Mouse (Mus musculus): Measurements from ENCODE around the gene Lrrc8e. TPM values are rescaled to one million over a fixed set of nuclear protein-coding genes. Genes with fewer than 3 reads are reported as not detected.

Lrrc8e gene
- 14.7 and 18.2 TPM in 2 replicates for polyA plus RNA-seq (2015; fragmentation: Nextera tagmentation; extraction: Ambion mirVana)

GRCm38 (mm10) chr8:4226739-4227347, at the start of gene Lrrc8e:
Gene Lrrc8e (plus strand): TSS chr8:4226827.

GRCm38 (mm10) chr8:4216791-4217621, 9.6 kb upstream of the Lrrc8e start, which contains the start of gene Prr36:
Gene Prr36 (minus strand): TSS chr8:4217459.

DNA sequence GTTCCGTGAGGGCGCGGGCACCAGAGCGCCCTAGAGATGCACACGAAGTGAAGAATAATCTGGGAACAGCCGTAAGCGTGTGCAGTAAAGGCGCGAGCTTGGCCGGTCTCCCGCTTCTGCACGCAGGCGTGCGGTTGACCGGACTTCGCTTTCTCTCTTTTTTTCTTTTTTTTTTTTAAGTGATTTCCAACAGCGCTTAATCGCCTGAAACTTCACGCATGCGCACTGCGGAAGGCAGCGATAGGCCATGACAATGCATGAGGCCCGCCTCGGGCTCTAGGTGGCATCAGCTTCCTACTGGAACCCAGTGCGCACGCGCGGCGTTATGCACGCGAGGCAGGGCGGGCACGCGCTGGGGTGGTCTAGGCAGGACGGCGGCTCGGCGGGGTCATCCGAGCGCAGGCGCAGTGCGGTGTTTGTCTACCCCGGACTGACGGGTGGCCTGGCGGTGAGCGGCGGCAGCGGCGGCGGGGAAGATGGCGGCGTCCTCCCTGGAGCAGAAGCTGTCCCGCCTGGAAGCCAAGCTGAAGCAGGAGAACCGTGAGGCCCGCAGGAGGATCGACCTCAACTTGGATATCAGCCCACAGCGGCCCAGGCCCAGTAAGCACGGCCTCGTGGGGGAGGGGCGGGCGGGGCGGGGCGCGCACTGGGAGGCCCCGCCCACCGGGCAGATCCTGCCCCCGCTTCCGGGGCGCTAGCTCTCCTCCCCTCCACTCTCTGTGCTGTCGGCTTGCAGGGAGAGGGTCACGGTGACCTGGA, 12.0 kb downstream of the Lrrc8e start, which contains the start of the genes Map2k7 and Gm49320:
TSS of gene Map2k7 (plus strand) at position 307 of the 759 bp plus-strand sequence.
TSS of gene Gm49320 (plus strand) at position 432 of the 759 bp plus-strand sequence.

DNA sequence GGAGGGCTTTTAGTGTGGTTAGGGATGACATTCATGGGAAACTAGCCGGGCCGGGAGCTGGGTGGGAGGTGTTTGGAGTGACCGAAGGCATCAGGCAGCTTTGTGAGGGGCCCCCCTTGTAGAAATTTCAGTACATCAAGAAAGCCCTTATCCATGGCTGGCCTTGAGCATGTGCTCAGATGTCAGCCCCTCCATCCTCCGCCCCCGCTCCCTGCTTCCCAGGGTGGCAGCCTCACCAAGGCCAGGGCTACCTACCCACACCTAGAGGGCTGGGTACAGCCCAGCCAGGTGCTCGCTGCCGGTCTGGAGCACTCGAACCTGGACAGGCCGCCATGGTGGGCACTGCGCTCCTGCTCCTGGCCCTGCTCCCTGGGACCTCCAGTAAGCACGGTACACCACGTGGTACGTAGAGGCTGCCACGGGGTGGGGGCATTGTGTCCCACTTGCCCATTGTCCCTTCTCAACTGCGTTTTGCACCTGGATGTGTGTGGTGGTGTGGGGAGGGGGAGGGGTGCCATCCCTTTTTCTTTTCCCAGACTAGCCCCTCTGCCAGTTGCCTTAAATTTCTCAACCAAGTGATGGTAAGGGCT, 21.4 kb downstream of the Lrrc8e start, which contains the start of gene Tgfbr3l:
TSS of gene Tgfbr3l (plus strand) at position 264 of the 590 bp plus-strand sequence.

GRCm38 (mm10) chr8:4252934-4253841, 26.6 kb downstream of the Lrrc8e start, which contains the start of gene Snapc2:
Gene Snapc2 (plus strand): TSS chr8:4253080.

DNA sequence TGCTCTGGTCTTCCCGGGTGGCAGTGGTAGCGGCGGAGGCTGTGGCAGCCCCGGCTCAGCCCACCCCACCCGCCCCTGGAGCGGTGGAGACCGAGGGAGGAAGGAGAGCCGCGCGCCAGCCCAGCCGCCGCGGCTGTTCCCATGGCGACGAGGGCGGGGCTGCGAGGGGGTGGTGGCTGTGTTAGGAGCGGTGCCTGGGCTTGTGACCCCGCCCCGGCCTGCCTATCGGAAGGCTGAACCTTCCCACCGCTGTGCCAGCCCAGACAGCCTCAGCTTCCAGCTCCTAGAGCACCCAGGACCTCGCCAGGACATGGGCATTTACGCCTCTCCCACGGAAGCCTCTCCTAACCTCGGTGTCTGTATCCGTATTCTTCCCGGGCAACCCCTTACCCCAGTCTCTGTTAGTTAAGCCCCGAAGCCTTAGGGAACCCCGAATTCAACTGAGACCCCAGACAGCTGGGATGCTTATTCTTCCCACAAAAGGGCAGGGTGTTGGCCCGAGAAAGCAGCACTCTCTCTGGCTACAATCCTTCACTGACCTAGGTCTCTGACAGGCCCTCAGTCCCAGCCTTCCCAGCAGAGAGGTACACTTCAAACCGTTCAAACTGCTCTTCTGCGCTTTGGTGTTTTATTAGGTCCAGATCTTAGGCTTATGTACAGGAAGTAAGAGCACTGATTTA, 32.6 kb downstream of the Lrrc8e start, which contains the start of gene Ctxn1:
TSS of gene Ctxn1 (minus strand) at position 150 of the 680 bp plus-strand sequence.

DNA sequence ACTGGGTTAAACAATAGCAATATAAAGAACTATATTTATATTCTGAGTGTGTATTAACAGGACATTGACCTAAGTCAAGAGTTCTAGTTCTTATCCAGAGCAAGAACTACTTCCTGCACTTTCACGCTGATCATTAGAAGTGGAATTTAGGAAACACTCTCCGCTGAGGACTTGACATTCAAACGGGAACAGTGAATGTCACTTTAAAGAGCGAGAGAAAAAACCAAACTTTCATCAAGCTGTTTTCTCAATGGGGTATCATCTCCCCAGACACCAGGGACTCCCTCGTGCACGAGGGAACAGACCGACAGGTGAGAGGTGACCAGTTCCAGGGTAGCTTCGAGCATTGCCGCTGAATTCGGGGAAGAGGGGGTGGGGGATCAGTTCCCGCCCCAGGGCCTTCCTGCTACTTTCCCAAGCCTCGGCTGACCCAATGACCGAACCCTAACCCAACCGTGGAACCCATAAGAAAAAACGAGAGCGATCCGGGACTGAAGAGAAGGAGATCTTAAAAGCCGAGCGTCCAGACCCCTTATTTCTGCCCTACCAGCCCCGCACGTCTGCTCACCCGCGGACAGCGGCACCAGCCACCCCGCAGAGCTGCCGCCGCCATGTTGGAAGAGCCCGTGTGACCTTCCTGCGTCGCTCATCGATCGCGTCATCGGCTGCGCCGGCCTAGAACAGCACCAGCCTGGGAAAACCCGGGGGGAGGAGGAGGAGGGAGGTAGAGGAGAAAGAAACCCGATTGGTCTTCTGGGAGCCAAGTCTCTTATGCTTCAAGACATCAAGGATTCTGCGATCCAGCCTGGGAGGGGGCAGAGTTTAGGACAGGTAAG, 48.9 kb downstream of the Lrrc8e start, which contains the start of gene Timm44:
TSS of gene Timm44 (minus strand) at position 639 of the 836 bp plus-strand sequence.

Other genes starting within 250 kb of the Lrrc8e start
- gene Cd209f, start 121.0 kb upstream of the Lrrc8e start, polyA plus RNA-seq (2015; fragmentation: Nextera tagmentation; extraction: Ambion mirVana), result 0.18 and 0.24 TPM in 2 replicates
- not detected in 2 replicates for gene Cd209g, start 92.7 kb upstream of the Lrrc8e start, polyA plus RNA-seq (2015; fragmentation: Nextera tagmentation; extraction: Ambion mirVana)
- 12.6 and 13.1 TPM in 2 replicates for gene Evi5l, start 60.3 kb upstream of the Lrrc8e start, polyA plus RNA-seq (2015; fragmentation: Nextera tagmentation; extraction: Ambion mirVana)
- 0.60 and 0.71 TPM in 2 replicates for gene Prr36, start 9.4 kb upstream of the Lrrc8e start, polyA plus RNA-seq (2015; fragmentation: Nextera tagmentation; extraction: Ambion mirVana)
- gene Map2k7, start 11.9 kb downstream of the Lrrc8e start, polyA plus RNA-seq (2015; fragmentation: Nextera tagmentation; extraction: Ambion mirVana), result 17.9 and 20.7 TPM in 2 replicates
- 0.60 and 0.77 TPM in 2 replicates for gene Gm49320, start 12.0 kb downstream of the Lrrc8e start, polyA plus RNA-seq (2015; fragmentation: Nextera tagmentation; extraction: Ambion mirVana)
- gene Tgfbr3l, start 21.4 kb downstream of the Lrrc8e start, polyA plus RNA-seq (2015; fragmentation: Nextera tagmentation; extraction: Ambion mirVana), result 1.5 and 2.2 TPM in 2 replicates
- 52.9 and 61.2 TPM in 2 replicates for gene Snapc2, start 26.3 kb downstream of the Lrrc8e start, polyA plus RNA-seq (2015; fragmentation: Nextera tagmentation; extraction: Ambion mirVana)
- gene Ctxn1, start 32.4 kb downstream of the Lrrc8e start, polyA plus RNA-seq (2015; fragmentation: Nextera tagmentation; extraction: Ambion mirVana), result 147 and 153 TPM in 2 replicates
- gene Timm44, start 49.1 kb downstream of the Lrrc8e start, polyA plus RNA-seq (2015; fragmentation: Nextera tagmentation; extraction: Ambion mirVana), result 34.3 and 36.8 TPM in 2 replicates
- 5.0 and 5.4 TPM in 2 replicates for gene Ccl25, start 98.4 kb downstream of the Lrrc8e start, polyA plus RNA-seq (2015; fragmentation: Nextera tagmentation; extraction: Ambion mirVana)
- gene Elavl1, start 98.6 kb downstream of the Lrrc8e start, polyA plus RNA-seq (2015; fragmentation: Nextera tagmentation; extraction: Ambion mirVana), result 96.2 and 126 TPM in 2 replicates

Data from urinary bladder, postnatal 0 days (tissue).